Mouse (Mus musculus): ENCODE data around the gene Hes6.

GRCm38 (mm10) chr1:91458223-91458861, 44.5 kb upstream of the Hes6 start:
- no peak for TF ChIP-seq POLR2A (IDR thresholded peaks at IDR 0.05; ENCODE audit: control insufficient read depth, extremely low read depth, insufficient read depth, low read length, poor library complexity)
- no peak for TF ChIP-seq CTCF (IDR thresholded peaks at IDR 0.05; ENCODE audit: borderline replicate concordance, control insufficient read depth, extremely low read depth, insufficient read depth, low read length, poor library complexity)
